Mouse (Mus musculus): ENCODE measurements around the gene Foxn1.

DNA sequence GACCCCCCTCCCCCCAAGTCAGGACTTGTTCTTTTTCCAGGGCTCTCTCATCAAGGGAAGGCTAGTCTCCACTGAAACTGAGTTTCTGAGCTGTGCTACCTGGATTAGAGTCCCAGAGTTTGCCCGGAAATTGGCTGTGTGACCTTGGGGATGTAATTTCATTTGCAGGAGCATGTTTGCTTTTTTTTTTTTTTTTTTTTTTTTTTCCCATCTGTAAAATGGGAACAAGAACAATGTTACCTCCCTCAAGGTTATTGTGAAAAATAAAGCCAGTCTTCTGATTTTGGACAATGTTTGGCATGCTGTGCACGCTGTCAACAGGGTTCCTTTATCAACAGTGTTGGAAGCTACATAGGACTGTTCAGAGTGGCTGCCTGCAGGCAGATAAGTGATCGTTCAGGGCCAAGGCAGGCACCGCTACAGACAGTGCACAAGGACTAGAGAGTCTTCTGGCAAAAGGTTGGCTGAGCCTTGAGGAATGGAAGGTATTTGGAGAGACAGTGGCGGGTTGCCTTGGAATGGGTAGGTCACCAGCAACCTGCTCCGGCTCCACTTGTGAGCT is 41.9 kb downstream of the Foxn1 start:
- TF ChIP-seq FLI1 (IDR thresholded peaks at IDR 0.05; ENCODE audit: low read length) = no peak
- no peak for TF ChIP-seq GATA1 (IDR thresholded peaks at IDR 0.05; ENCODE audit: borderline replicate concordance, low read length)
